Mouse (Mus musculus) neural tube, embryonic 10.5 days (tissue): ENCODE measurements around the gene Ube2k.

ENCODE experiments used
- DNase-seq: peaks from one replicate; pipeline ENCODE4 v3.0.0-alpha.2; 2017; ENCODE audit warnings: low spot score; ENCODE audit errors: extremely low spot score

Gene Ube2k

GRCm38 (mm10) chr5:65624340-65624739 is 87.3 kb downstream of the Ube2k start:
- DNase-seq = no peak

- no peak for DNase-seq
These were observed 101.9 kb downstream of the Ube2k start for GRCm38 (mm10) chr5:65638896-65639295.
